Mouse (Mus musculus) embryonic fibroblast, embryonic 13.5 days (primary cell): ENCODE measurements around the gene Pik3r4.

ENCODE experiments used
- CTCF ChIP-seq: IDR thresholded peaks from 2 replicates; pipeline ENCODE4 v1.5.1; 2011; ENCODE audit warnings: mild to moderate bottlenecking, control low read depth, low read length, moderate library complexity, borderline replicate concordance; ENCODE audit not compliant: insufficient read depth
- POLR2A ChIP-seq: IDR thresholded peaks from 2 replicates; pipeline ENCODE4 v1.6.1; 2011; ENCODE audit warnings: low read depth, mild to moderate bottlenecking, control low read depth, low read length, moderate library complexity

DNA sequence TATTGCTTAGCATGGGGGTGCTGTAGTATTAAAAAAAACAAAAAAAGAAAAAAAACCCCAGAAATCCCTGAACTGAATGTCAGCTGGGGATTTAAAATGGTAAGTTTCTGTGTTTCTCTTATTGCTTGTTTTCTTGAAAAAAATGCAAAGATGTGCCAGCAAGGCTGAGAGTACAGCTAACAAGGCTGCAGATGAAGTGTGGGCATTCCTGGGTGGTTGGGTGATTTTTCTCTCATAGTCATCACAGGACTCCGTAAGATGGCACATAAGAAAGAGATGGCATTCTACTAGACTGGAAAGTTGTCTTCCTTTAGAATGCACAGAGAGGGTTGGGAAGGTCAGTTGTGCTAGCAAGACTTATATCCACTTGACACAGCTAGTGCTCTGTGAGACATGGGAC is 62.2 kb downstream of the Pik3r4 start:
- no peak for TF ChIP-seq POLR2A
- no peak for TF ChIP-seq CTCF
